Mouse (Mus musculus) layer of hippocampus, adult 9-10 months (tissue): ENCODE data around the gene Gm45062.
"Not testable (repeated sequence)": the region's sequence is repeated elsewhere in the genome, so short reads cannot be mapped to it uniquely, and the experiment has no call there.

Experiments used
- DNase-seq: peaks from one replicate; pipeline ENCODE4 v3.0.0; 2022; ENCODE audit warnings: low spot score

Gm45062 gene

DNA sequence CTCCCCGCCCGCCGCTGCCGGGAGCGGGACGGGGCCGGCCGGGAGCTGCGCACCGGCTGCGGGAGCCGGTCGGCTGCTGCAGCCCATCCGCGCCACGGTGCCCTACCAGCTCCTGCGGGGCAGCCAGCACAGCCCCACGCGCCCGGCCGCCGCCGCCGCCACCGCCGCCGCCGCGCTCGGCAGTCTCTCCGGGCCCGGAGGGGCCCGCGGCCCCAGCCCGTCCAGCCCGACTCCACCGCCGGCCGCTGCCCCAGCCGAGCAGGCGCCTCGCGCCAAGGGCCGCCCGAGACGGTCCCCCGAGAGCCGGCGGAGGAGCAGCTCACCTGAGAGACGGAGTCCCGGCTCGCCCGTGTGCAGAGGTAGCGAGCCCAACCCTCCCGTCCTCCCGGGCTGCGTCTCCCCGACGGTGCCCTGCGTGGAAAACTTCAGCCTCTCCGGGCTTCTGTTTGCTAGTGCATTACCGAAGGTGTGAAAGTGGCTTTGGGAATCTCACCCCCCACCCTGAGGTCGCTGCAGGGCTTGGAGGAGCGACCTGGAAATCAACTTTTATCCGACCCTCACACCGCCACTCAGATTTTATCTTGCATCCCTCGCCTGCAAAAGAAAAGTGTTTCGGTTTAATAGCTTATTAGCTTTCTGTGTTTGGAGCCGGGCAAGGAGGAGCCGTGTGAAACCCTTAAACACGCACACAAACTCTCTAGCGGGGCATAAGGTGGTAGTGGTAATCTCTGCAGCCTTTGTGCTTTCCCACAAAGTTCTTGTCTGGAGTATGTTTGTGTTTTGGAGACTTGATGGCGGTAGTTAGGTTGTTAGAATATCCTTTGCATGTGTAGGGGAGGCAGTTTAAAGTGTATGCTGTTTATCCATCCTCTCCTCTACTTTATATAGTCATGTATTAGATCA lies 251.0 kb downstream of the Gm45062 start:
- DNase-seq = no peak

- no peak for DNase-seq
These were observed 251.7 kb downstream of the Gm45062 start for GRCm38 (mm10) chr6:8510864-8511428.

DNA sequence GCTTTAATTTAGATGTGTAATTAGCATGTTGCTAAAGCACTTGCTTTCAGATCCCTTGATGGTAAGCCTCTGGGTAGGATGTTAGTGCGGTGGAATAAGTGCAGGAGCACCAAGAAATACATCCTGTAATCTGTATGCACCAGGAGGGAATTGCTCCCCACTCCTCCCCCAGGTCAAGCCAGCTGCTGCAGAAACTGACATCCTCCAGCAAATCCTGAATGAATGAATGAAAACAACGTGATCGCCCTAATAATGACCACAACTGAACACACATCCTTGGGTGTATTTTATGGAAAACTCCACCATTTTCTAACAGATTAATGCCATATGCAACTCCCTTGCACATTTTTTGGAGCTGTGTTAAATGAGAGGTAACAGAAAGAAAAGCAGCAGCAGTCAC lies 252.2 kb downstream of the Gm45062 start:
- DNase-seq = no peak

GRCm38 (mm10) chr6:8512416-8512815 lies 253.2 kb downstream of the Gm45062 start:
- DNase-seq = no peak

DNA sequence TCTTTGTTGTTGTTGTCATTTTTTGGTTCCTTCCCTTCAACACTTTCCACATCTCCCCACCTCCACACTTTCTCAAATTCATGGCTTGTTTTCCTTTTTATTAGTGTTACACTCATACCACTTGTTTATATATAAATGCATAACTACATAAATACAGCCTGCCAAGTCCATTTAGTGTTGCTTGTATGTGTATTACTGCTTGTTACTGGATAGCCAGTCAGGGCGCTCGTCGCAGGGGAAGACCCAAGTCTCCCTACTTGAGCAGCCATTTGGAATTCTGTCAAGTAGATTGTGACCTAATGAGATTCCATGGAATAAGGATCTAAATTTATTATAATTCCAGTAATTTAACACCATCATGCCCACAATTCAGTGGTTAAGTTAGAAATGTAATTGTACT lies 260.4 kb downstream of the Gm45062 start:
- DNase-seq = no peak

DNA sequence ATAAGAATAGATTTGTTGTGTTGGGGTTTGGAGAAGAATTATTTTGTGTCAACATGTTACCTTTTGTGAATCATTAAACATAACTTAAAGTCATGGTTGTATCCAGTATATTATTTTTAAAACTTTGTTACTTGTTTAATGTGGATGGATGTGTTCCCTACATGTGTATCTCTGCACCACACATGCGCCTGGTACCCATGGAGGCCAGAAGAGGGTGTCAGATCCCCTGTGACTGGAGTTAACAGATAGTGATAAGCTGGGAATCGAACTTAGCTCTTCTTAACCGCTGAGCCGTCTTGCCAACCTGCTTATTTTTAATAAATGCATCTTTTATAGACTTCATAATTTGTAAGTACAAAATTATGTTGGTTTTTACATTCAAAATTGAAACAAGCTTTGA lies 262.0 kb downstream of the Gm45062 start:
- DNase-seq = no peak

- no peak for DNase-seq
These were observed 265.5 kb downstream of the Gm45062 start for GRCm38 (mm10) chr6:8524717-8525116.

DNA sequence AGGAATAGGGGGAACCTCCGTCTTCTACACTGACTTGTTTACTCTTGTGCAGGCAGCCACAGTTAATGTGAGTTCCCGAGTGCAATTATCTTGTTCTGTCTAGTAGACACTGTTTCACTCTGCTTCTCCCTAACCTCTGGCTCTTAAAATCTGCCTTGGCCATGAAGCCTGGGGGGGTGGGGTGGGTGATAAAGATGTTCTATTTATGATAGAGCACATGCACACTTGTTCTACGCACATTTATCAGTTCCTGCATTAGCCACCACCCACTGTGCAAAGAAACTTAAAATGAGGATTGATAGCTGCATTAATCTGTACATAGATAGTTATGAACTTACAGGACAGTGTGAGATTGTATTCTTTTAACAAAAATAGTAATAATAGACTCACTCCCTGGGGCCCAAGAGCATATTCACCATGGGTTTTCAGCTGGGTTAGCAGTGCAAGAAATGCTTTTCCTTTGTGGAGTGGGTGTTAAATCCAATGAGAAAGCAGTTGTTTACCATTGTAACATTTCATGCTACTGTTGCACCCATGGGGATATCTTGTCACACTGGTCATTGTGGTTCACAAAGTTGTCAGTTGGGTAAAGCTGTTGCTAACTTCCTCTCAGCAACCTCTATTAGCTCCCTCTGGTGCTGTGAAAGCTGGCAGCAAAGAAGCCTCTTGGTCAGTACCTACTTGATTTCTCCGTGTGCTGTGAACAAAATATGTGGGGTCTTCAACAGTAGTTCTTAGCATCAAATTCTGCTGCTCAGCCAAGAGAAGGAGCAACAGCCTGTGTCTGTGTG lies 272.0 kb downstream of the Gm45062 start:
- DNase-seq = no peak

GRCm38 (mm10) chr6:8536944-8537343 lies 277.7 kb downstream of the Gm45062 start:
- no peak for DNase-seq

GRCm38 (mm10) chr6:8541531-8541930 lies 282.3 kb downstream of the Gm45062 start:
- not testable (repeated sequence) for DNase-seq

DNA sequence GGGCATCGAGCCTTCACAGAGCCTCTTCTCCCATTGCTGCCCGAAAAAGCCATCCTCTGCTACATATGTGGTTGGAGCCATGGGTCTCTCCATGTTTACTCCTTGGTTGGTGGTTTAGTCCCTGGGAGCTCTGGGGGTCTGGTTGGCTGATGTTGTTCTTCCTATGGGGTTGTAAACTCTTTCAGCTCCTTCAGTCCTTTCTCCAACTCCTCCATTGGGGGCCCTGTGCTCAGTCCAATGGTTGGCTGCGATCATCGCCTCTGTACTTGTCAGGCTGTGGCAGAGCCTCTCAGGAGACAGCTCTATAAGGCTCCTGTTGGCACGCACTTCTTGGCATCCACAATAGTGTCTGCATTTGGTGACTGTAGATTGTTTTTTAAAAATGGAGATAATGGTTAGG lies 285.6 kb downstream of the Gm45062 start:
- DNase-seq = no peak

- DNase-seq = no peak
These were observed 286.5 kb downstream of the Gm45062 start for GRCm38 (mm10) chr6:8545780-8546179.

DNA sequence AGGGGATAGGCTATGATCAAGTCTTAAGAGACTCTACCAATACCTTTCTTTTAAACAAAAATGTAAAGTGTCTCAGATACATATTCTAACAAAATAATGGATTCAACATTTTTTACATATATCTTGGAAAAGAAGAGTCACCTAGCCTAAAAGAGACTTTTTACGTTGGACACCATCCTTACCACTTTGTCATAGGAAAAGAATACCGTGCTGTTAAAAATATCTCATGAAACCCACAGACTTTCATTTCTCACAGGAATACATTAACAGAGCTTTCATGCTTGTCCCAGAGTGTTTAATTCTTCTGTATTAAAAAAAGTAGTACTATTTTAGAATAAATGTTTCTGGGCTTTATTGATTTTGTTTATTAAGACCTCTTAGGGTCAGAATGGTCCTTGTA lies 291.9 kb downstream of the Gm45062 start:
- DNase-seq = no peak

DNA sequence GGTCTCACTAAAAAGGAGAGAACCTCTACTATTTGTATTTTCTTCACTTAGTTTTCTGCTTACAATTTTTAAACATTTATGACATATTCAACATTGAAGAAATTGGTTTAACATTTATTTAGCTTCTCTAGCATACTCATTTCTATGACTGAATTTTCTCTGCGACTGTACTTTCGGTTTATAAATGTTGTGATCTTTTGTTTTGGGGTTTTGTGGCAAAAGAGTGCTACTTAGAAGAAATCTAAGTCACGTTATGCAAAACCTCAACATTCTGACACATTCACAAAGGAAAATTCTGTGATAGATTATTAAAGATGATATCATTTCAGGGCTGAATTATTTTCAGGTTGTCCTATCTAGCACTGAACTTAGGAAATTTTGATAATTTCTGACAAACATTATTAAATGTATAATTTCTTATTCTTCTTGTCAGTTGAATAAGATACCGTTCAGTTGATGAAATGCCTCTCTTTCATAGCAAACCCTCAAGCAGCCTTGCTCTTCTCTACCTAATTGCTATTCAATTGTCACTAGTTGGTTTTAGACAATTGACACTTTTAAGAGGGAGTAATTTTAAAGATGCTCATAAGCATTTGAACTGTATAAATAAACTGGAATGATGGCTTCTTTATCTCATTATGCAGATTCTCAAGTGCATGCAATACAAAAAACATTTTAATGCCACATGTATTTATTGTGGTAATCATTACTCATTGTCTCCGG lies 297.8 kb downstream of the Gm45062 start:
- DNase-seq = no peak

DNA sequence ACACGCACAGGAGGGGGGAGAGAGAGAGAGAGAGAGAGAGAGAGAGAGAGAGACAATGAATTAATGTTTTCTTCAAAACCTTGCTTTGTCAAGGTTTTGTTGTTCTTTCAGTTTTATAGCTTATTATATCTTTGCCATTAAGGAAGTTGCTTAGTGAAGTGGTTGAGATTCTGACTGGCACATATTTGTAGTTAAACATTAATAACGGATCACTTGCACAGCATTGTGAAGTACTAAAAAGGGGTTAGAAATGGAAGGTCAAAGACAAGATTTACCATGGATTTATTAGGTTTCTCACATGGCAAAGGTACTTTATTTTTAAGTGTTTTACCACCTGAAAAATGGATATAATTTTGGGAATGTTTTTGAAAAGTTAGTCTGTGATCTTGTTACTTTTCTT lies 301.4 kb downstream of the Gm45062 start:
- no peak for DNase-seq

DNA sequence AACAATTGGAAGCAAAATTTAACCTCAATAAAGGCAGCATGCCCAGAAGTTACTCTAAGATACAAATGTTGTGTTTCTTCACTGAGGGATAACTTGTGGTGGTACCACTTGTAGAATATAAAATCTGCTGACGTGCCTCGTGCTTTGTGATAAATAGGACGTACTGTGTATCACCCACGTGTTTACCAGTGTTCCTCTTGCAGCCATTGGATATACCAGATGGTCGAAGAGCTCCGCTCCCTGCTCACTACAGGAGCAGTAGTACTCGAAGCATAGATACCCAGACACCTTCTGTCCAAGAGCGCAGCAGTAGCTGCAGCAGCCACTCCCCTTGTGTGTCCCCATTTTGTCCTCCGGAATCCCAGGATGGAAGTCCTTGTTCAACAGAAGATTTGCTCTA lies 323.1 kb downstream of the Gm45062 start:
- DNase-seq = no peak

GRCm38 (mm10) chr6:8583892-8584291 lies 324.6 kb downstream of the Gm45062 start:
- no peak for DNase-seq

GRCm38 (mm10) chr6:8591665-8592064 lies 332.4 kb downstream of the Gm45062 start:
- DNase-seq = no peak

DNA sequence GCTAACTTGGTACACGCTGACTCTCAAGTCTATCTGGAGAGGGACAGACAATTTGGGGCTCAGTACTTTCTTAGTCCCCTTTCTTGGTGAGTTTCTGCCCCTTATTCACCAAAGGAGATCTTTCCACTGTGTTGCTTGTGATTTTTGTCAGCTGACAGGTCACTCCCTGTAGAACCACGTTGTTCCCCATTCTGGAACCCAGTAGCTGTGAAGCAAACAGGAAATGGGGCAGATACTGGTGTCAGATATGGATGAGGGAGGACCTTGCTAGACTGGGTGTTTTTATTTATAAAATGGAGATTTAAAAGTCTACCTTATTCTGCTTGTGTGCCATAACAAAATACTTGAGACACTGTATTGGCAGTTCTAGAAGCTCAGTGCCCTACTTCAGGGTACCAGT lies 358.1 kb downstream of the Gm45062 start:
- no peak for DNase-seq

DNA sequence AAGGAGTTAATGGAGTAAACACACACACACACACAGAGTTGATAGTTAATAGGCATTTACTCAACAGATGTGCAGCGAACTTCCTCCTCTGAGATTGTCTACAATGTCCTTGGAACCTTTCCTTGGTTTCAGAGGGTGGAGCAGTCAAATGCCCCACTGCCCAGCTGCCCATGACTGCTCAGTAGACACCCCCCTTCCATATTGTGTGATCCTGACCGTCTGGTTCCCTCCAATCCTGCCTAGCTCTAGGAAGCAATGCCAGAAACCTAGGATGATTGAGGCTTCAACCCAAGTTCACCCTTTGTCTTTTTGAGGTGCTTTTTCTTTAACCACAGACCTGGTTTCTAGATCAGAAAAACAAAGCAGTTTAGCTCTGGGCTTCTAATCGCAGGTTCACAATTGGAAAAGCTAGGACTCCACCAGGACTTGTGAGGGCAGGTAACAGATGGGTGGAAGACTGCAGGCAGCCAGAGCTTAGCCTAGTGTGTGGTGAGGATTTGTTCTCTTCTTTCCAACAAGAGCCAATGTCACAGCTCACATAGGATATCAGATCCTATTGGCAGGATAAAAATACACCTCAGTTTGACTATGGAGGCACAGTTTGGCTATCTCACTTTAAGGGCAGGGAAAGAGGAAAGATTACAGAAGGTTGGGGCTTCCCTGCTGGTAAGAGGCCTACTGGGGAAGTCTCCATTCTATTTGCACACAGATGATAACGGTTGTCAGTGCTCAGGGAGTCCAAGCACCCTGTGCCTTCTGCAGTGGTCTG lies 360.5 kb downstream of the Gm45062 start:
- DNase-seq = no peak

DNA sequence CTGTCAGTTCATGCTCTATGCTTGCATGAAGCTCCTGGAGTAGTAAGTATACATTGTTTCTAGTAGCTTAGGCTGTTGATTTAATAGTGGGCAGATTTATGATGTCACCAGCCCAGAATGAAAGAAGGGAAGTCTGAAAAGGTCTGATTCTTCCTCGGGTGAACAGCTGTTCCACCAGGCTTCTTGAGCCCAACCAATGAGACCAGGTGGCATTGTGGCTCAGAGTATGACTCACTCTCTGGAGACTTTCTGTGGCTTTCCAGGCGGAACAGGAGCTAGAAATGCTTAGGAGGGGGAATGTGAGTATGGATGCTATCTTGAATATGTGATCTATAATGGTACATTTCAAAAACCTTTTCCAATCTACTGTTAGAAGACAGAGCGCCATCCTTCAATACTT lies 363.8 kb downstream of the Gm45062 start:
- no peak for DNase-seq
